Mouse (Mus musculus) embryonic facial prominence, embryonic 10.5 days (tissue): ENCODE results near the gene Zfp975. TPM values are rescaled to one million over a fixed set of nuclear protein-coding genes. Genes with fewer than 3 reads are reported as not detected.

Experiments
- polyA plus RNA-seq: library from polyadenylated mRNA; unstranded; fragments of >200 nt; fragmentation: Nextera tagmentation; extraction: Ambion mirVana; gene quantifications from 2 replicates; pipeline ENCODE4 v1.2.1, GENCODE M21; 2016

Gene Zfp975
- polyA plus RNA-seq, 1 experiment from 2014 or later = 11.7 TPM

Other genes with a start within 250 kb of the Zfp975 start
- not detected in 2 replicates for gene 4933421I07Rik, start 244.6 kb downstream of the Zfp975 start, polyA plus RNA-seq
- gene Zfp141, start 187.0 kb downstream of the Zfp975 start, polyA plus RNA-seq = 15.0 and 15.8 TPM in 2 replicates
- gene Gm21028, start 114.2 kb downstream of the Zfp975 start, polyA plus RNA-seq = not detected in 2 replicates
- 0.89 and 1.4 TPM in 2 replicates for gene Zfp977, start 100.2 kb downstream of the Zfp975 start, polyA plus RNA-seq
- 3.3 and 3.9 TPM in 2 replicates for gene Zfp976, start 50.2 kb downstream of the Zfp975 start, polyA plus RNA-seq
- not detected in 2 replicates for gene Gm17067, start 34.3 kb upstream of the Zfp975 start, polyA plus RNA-seq
- not detected in 2 replicates for gene Vmn2r62, start 100.8 kb upstream of the Zfp975 start, polyA plus RNA-seq
- not detected in 2 replicates for gene Gm2381, start 174.5 kb upstream of the Zfp975 start, polyA plus RNA-seq
- gene Vmn2r63, start 241.1 kb upstream of the Zfp975 start, polyA plus RNA-seq = not detected in 2 replicates